Mouse (Mus musculus): ENCODE measurements around the gene Plekhh2. TPM values are rescaled to one million over a fixed set of nuclear protein-coding genes. Genes with fewer than 3 reads are reported as not detected.

The Plekhh2 gene
- polyA plus RNA-seq, 1 experiment from 2014 or later, result 8.8 TPM

GRCm38 (mm10) chr17:84639796-84640378 is 128.2 kb downstream of the Plekhh2 start:
- H3K4me3 ChIP-seq, result no peak overlapping the region
- H3K4me1 ChIP-seq, result peaks cover 33% of the 10 kb centered on the region
- H3K9me3 ChIP-seq, result no peaks in the 10 kb centered on the region
- H3K36me3 ChIP-seq, result no peaks in the 10 kb centered on the region; the same call in 1 of the 2 replicates
- ATAC-seq (ENCODE audit: low FRiP score, low read depth), result no peak
- H3K27ac ChIP-seq, result no peak overlapping the region
- WGBS, result 73% methylated on average over 10 of the region's 10 CpGs
- no peak overlapping the region for H3K9ac ChIP-seq
- H3K4me2 ChIP-seq (replicated peaks), result no peak overlapping the region
- no peaks in the 10 kb centered on the region for H3K27me3 ChIP-seq

GRCm38 (mm10) chr17:84641893-84642292 is 130.2 kb downstream of the Plekhh2 start:
- H3K4me3 ChIP-seq, result no peak overlapping the region
- H3K27me3 ChIP-seq, result no peaks in the 10 kb centered on the region
- ATAC-seq (ENCODE audit: low FRiP score, low read depth), result no peak
- 33% methylated on average over 3 of the region's 3 CpGs for WGBS
- no peaks in the 10 kb centered on the region; the same call in 1 of the 2 replicates for H3K36me3 ChIP-seq
- H3K9me3 ChIP-seq, result no peaks in the 10 kb centered on the region
- H3K4me1 ChIP-seq, result peaks cover 26% of the 10 kb centered on the region
- H3K4me2 ChIP-seq (replicated peaks), result no peak overlapping the region
- H3K27ac ChIP-seq, result no peak overlapping the region
- H3K9ac ChIP-seq, result no peak overlapping the region

- no peak overlapping the region for H3K4me2 ChIP-seq (replicated peaks)
- peaks cover 23% of the 10 kb centered on the region for H3K4me1 ChIP-seq
- H3K27ac ChIP-seq, result no peak overlapping the region
- H3K36me3 ChIP-seq, result no peaks in the 10 kb centered on the region; the same call in 1 of the 2 replicates
- H3K4me3 ChIP-seq, result no peak overlapping the region
- H3K9me3 ChIP-seq, result no peaks in the 10 kb centered on the region
- 79% methylated on average over 9 of the region's 9 CpGs for whole genome bisulfite sequencing
- ATAC-seq (ENCODE audit: low FRiP score, low read depth), result no peak
- H3K9ac ChIP-seq, result no peak overlapping the region
- H3K27me3 ChIP-seq, result no peaks in the 10 kb centered on the region
Measured at GRCm38 (mm10) chr17:84642324-84642723, 130.6 kb downstream of the Plekhh2 start.

GRCm38 (mm10) chr17:84644292-84645050 is 132.8 kb downstream of the Plekhh2 start:
- Histone ChIP-seq H3K27ac (peak overlapping the region; percentile 29; the same call in 1 of the 2 replicates), H3K9ac (no peak overlapping the region), H3K27me3 (no peaks in the 10 kb centered on the region), H3K4me1 (peaks cover 23% of the 10 kb centered on the region), H3K9me3 (no peaks in the 10 kb centered on the region), H3K4me3 (no peak overlapping the region), H3K4me2 (replicated peaks) (no peak overlapping the region), H3K36me3 (peaks cover 3% of the 10 kb centered on the region; the same call in 1 of the 2 replicates)
- WGBS, result 43% methylated on average over 16 of the region's 16 CpGs
- peak; percentile 32; the same call in 1 of the 2 replicates for ATAC-seq (ENCODE audit: low FRiP score, low read depth)

GRCm38 (mm10) chr17:84645119-84645518 is 133.4 kb downstream of the Plekhh2 start:
- no peak overlapping the region for H3K27ac ChIP-seq
- H3K27me3 ChIP-seq, result no peaks in the 10 kb centered on the region
- no peak overlapping the region for H3K4me2 ChIP-seq (replicated peaks)
- peaks cover 4% of the 10 kb centered on the region; the same call in 1 of the 2 replicates for H3K36me3 ChIP-seq
- H3K4me1 ChIP-seq, result peaks cover 19% of the 10 kb centered on the region
- H3K9me3 ChIP-seq, result no peaks in the 10 kb centered on the region
- no peak for ATAC-seq (ENCODE audit: low FRiP score, low read depth)
- 22% methylated on average over 9 of the region's 9 CpGs for WGBS
- peak overlapping the region; percentile 35; the same call in 1 of the 2 replicates for H3K9ac ChIP-seq
- H3K4me3 ChIP-seq, result no peak overlapping the region

GRCm38 (mm10) chr17:84645894-84646293 is 134.2 kb downstream of the Plekhh2 start:
- H3K36me3 ChIP-seq, result peaks cover 4% of the 10 kb centered on the region; the same call in 1 of the 2 replicates
- peaks cover 19% of the 10 kb centered on the region for H3K4me1 ChIP-seq
- H3K4me2 ChIP-seq (replicated peaks), result no peak overlapping the region
- no peaks in the 10 kb centered on the region for H3K27me3 ChIP-seq
- no peak overlapping the region for H3K27ac ChIP-seq
- H3K9me3 ChIP-seq, result no peaks in the 10 kb centered on the region
- H3K4me3 ChIP-seq, result no peak overlapping the region
- ATAC-seq (ENCODE audit: low FRiP score, low read depth), result no peak
- WGBS, result 18% methylated on average over 3 of the region's 7 CpGs
- H3K9ac ChIP-seq, result no peak overlapping the region

- WGBS, result 63% methylated on average over 2 of the region's 2 CpGs
- Histone ChIP-seq H3K4me3 (no peak overlapping the region), H3K9ac (no peak overlapping the region), H3K9me3 (no peaks in the 10 kb centered on the region), H3K27me3 (no peaks in the 10 kb centered on the region), H3K4me1 (peaks cover 19% of the 10 kb centered on the region), H3K4me2 (replicated peaks) (no peak overlapping the region), H3K27ac (no peak overlapping the region), H3K36me3 (peaks cover 4% of the 10 kb centered on the region; the same call in 1 of the 2 replicates)
- ATAC-seq (ENCODE audit: low FRiP score, low read depth), result no peak
Measured at GRCm38 (mm10) chr17:84646477-84646876, 134.8 kb downstream of the Plekhh2 start.

GRCm38 (mm10) chr17:84647630-84648029 is 135.9 kb downstream of the Plekhh2 start:
- no peak for ATAC-seq (ENCODE audit: low FRiP score, low read depth)
- Histone ChIP-seq H3K27me3 (no peaks in the 10 kb centered on the region), H3K9ac (no peak overlapping the region), H3K9me3 (no peaks in the 10 kb centered on the region), H3K36me3 (peaks cover 10% of the 10 kb centered on the region; the same call in 1 of the 2 replicates), H3K27ac (no peak overlapping the region), H3K4me2 (replicated peaks) (no peak overlapping the region), H3K4me3 (no peak overlapping the region), H3K4me1 (peaks cover 19% of the 10 kb centered on the region)
- WGBS, result 85% methylated on average over 4 of the region's 4 CpGs

- H3K27ac ChIP-seq, result no peak overlapping the region
- H3K27me3 ChIP-seq, result no peaks in the 10 kb centered on the region
- 86% methylated on average over 9 of the region's 9 CpGs for WGBS
- ATAC-seq (ENCODE audit: low FRiP score, low read depth), result no peak
- 0 out of 2 replicates have a peak, but pooled peaks cover 4% of the 10 kb centered on the region for H3K4me1 ChIP-seq
- peaks cover 28% of the 10 kb centered on the region for H3K36me3 ChIP-seq
- no peak overlapping the region for H3K4me2 ChIP-seq (replicated peaks)
- no peak overlapping the region for H3K4me3 ChIP-seq
- no peak overlapping the region for H3K9ac ChIP-seq
- no peaks in the 10 kb centered on the region for H3K9me3 ChIP-seq
Measured at GRCm38 (mm10) chr17:84650302-84651017, 138.8 kb downstream of the Plekhh2 start.

- H3K4me1 ChIP-seq, result peaks cover 17% of the 10 kb centered on the region; the same call in 1 of the 2 replicates
- no peaks in the 10 kb centered on the region for H3K27me3 ChIP-seq
- peaks cover 28% of the 10 kb centered on the region for H3K36me3 ChIP-seq
- no peak for ATAC-seq (ENCODE audit: low FRiP score, low read depth)
- 86% methylated on average over 9 of the region's 9 CpGs for WGBS
- H3K27ac ChIP-seq, result no peak overlapping the region
- no peak overlapping the region for H3K4me2 ChIP-seq (replicated peaks)
- no peak overlapping the region for H3K9ac ChIP-seq
- no peak overlapping the region for H3K4me3 ChIP-seq
- no peaks in the 10 kb centered on the region for H3K9me3 ChIP-seq
Measured at GRCm38 (mm10) chr17:84653544-84653943, 141.8 kb downstream of the Plekhh2 start.

- H3K27me3 ChIP-seq, result no peaks in the 10 kb centered on the region
- H3K4me1 ChIP-seq, result peaks cover 17% of the 10 kb centered on the region; the same call in 1 of the 2 replicates
- 69% methylated on average over 5 of the region's 5 CpGs for WGBS
- no peak overlapping the region for H3K4me3 ChIP-seq
- no peak for ATAC-seq (ENCODE audit: low FRiP score, low read depth)
- no peaks in the 10 kb centered on the region for H3K9me3 ChIP-seq
- H3K36me3 ChIP-seq, result peaks cover 23% of the 10 kb centered on the region
- H3K4me2 ChIP-seq (replicated peaks), result no peak overlapping the region
- no peak overlapping the region for H3K9ac ChIP-seq
- no peak overlapping the region; the same call in 1 of the 2 replicates for H3K27ac ChIP-seq
Measured at GRCm38 (mm10) chr17:84656205-84656604, 144.5 kb downstream of the Plekhh2 start.

Data from limb, embryonic 13.5 days (tissue).